Comparison of ENCODE assay signal across 21 mouse cellular contexts in genomic region chr13:31400401-31400800, GRCm38 (mm10).
"Had no signal": no experiment of that assay in that cellular context is flagged by ENCODE, and none has a peak within 500 bp of the region (broad histone marks: within the 10 kb centered on the region; RNA-seq: fewer than 3 reads in every experiment).

No protein-coding gene starts in this region.

- H3K4me3 ChIP-seq: left cerebral cortex, adult 2 months; liver, embryonic 12.5 days; liver, embryonic 15.5 days; lung, embryonic 15.5 days; megakaryocyte, embryonic 14.5 days; midbrain, embryonic 10.5 days; midbrain, embryonic 13.5 days; myocyte; neural tube, embryonic 13.5 days; stomach, embryonic 15.5 days had no signal

- ATAC-seq: inflammation-experienced regulatory T-cells, adult 6 months; intestine, embryonic 16.5 days; liver, embryonic 12.5 days; midbrain, embryonic 13.5 days; midbrain, embryonic 16.5 days had no signal

- H3K27ac ChIP-seq: left cerebral cortex, adult 2 months; liver, embryonic 12.5 days; liver, embryonic 15.5 days; lung, embryonic 15.5 days; midbrain, embryonic 10.5 days; midbrain, embryonic 13.5 days; neural tube, embryonic 13.5 days; stomach, embryonic 15.5 days had no signal

- H3K9ac ChIP-seq: liver, embryonic 12.5 days; liver, embryonic 15.5 days; lung, embryonic 15.5 days; midbrain, embryonic 13.5 days; neural tube, embryonic 13.5 days; stomach, embryonic 15.5 days had no signal

- H3K4me2 ChIP-seq: liver, embryonic 12.5 days; liver, embryonic 15.5 days; lung, embryonic 15.5 days; midbrain, embryonic 13.5 days; neural tube, embryonic 13.5 days; stomach, embryonic 15.5 days had no signal

- H3K4me1 ChIP-seq: liver, embryonic 12.5 days; liver, embryonic 15.5 days; lung, embryonic 15.5 days; megakaryocyte, embryonic 14.5 days; midbrain, embryonic 13.5 days; neural tube, embryonic 13.5 days; stomach, embryonic 15.5 days had no signal

- H3K36me3 ChIP-seq: liver, embryonic 12.5 days; liver, embryonic 15.5 days; lung, embryonic 15.5 days; midbrain, embryonic 10.5 days; midbrain, embryonic 13.5 days; neural tube, embryonic 13.5 days; stomach, embryonic 15.5 days had no signal

- H3K9me3 ChIP-seq: liver, embryonic 12.5 days; liver, embryonic 15.5 days; lung, embryonic 15.5 days; megakaryocyte, embryonic 14.5 days; midbrain, embryonic 10.5 days; midbrain, embryonic 13.5 days; neural tube, embryonic 13.5 days; stomach, embryonic 15.5 days had no signal

- DNase-seq: layer of hippocampus, postnatal 36 days; lung, adult 18-20 months; lung, postnatal 10 days; lung, postnatal 36 days; retina, postnatal 1 day; right cerebral cortex, postnatal 25 days; spleen, adult 18-20 months; thymus, postnatal 25 days had no signal

- H3K27me3 ChIP-seq: liver, embryonic 12.5 days; liver, embryonic 15.5 days; lung, embryonic 15.5 days; megakaryocyte, embryonic 14.5 days; midbrain, embryonic 13.5 days; neural tube, embryonic 13.5 days; stomach, embryonic 15.5 days had no signal
